ENCODE assay signal across 9 mouse cellular contexts in the genomic region with DNA sequence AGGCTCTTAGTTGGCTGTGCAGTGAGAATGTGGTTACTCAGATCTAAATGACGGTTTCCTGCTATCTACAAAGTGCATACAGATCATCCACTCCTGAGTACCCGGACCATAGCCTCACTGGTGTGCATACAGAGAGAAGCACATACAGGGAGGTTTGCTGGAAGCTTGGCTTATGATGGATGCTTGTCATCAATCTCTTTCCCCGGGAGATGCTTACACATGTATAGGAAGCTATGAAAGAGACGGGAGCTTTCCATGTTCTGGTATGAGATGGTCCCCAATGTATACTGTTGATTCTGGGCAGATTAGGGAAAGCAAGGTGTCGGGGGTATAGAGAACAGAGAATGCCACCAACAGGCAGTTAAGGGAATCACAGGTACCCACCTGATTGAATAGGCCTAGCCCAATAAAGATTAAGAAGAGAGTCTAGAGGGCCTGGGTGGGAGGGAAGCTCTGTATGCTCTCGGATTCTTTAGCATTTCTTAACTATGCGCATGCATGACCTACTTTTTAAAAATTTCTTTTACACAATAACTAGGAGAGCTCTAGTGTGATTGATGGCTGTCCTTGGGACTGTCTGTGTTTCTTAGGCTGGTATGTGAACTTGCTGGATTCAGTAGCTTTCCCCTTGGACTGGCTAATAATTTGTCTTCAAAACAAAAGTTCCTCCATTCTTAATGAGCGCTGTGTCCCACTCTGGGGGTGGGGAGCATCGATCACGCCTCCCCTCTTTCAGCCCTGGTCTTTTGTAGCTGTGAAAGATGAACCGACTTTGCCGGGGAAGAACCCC. TPM values are rescaled to one million over a fixed set of nuclear protein-coding genes. Genes with fewer than 3 reads are reported as not detected.
DNase-seq lines count a peak whose midpoint lies in the region; ATAC-seq and TF ChIP-seq lines count a peak whose summit lies in the region.
"Had no signal": no experiment of that assay in that cellular context is flagged by ENCODE, and none has a peak within 500 bp of the region (broad histone marks: within the 10 kb centered on the region; RNA-seq: fewer than 3 reads in every experiment).

No protein-coding gene starts in this region.

- H3K4me2 ChIP-seq in midbrain, postnatal 0 days (ENCODE audit: low read depth, low read length, poor library complexity, severe bottlenecking): no peak overlapping the region
- no peak overlapping the region for H3K4me2 ChIP-seq in midbrain, embryonic 16.5 days (ENCODE audit: low read length)

- TF ChIP-seq EP300 in heart, adult 2 months (IDR thresholded peaks at IDR 0.05; ENCODE audit: insufficient read depth, low read depth, low read length): no peak

- H3K4me3 ChIP-seq in heart, adult 2 months: no peak overlapping the region
- H3K4me3 ChIP-seq in midbrain, postnatal 0 days (ENCODE audit: low read depth, low read length): no peak overlapping the region
- H3K4me3 ChIP-seq in midbrain, embryonic 16.5 days (ENCODE audit: low read depth, low read length): no peak overlapping the region
- H3K4me3 ChIP-seq: heart, embryonic 10.5 days had no signal

- intact Hi-C loops in heart, adult 2 months (cut with DNase I): no loop called here

- no peaks in the 10 kb centered on the region for H3K36me3 ChIP-seq in heart, adult 2 months (ENCODE audit: control insufficient read depth, insufficient read depth, low read length)
- H3K36me3 ChIP-seq in midbrain, postnatal 0 days (ENCODE audit: insufficient read depth, low read length): peaks cover 17% of the 10 kb centered on the region
- H3K36me3 ChIP-seq in midbrain, embryonic 16.5 days (ENCODE audit: control insufficient read depth, insufficient read depth, low read length): peaks cover 11% of the 10 kb centered on the region

- H3K4me1 ChIP-seq in heart, adult 2 months (ENCODE audit: control insufficient read depth, insufficient read depth, low read length): no peaks in the 10 kb centered on the region
- H3K4me1 ChIP-seq in midbrain, postnatal 0 days (ENCODE audit: insufficient read depth, low read length): no peaks in the 10 kb centered on the region
- H3K4me1 ChIP-seq in midbrain, embryonic 16.5 days (ENCODE audit: control insufficient read depth, insufficient read depth, low read length): no peaks in the 10 kb centered on the region

- H3K79me2 ChIP-seq in heart, adult 2 months (replicated peaks; ENCODE audit: control insufficient read depth, insufficient read depth, low read length): no peaks in the 10 kb centered on the region

- TF ChIP-seq POLR2A in heart, adult 2 months (IDR thresholded peaks at IDR 0.05; ENCODE audit: insufficient read depth, low read depth, low read length): no peak
- no peak for TF ChIP-seq POLR2A in brain, embryonic 14.5 days (IDR thresholded peaks at IDR 0.05; ENCODE audit: borderline replicate concordance, extremely low read depth, insufficient read depth, insufficient read length, poor library complexity, severe bottlenecking)

- peak; percentile 32 for TF ChIP-seq CTCF in heart, adult 2 months (IDR thresholded peaks at IDR 0.05)
- peak; percentile 50 for TF ChIP-seq CTCF in midbrain, postnatal 0 days (IDR thresholded peaks at IDR 0.05)
- TF ChIP-seq CTCF in brain, embryonic 14.5 days (IDR thresholded peaks at IDR 0.05; ENCODE audit: borderline replicate concordance, extremely low read depth, insufficient read depth, insufficient read length): peak; percentile 32; the same call in 1 of the 2 replicates

- no peak overlapping the region for H3K27ac ChIP-seq in heart, adult 2 months
- H3K27ac ChIP-seq in midbrain, postnatal 0 days (ENCODE audit: low read depth, low read length): no peak overlapping the region
- H3K27ac ChIP-seq in midbrain, embryonic 16.5 days (ENCODE audit: low read length): no peak overlapping the region
- H3K27ac ChIP-seq: heart, embryonic 10.5 days had no signal

- 0 out of 2 replicates have a peak, but pooled peaks have one; percentile 8 for ATAC-seq in midbrain, postnatal 0 days (ENCODE audit: low FRiP score)
- ATAC-seq in midbrain, embryonic 16.5 days: no peak

- no peaks in the 10 kb centered on the region for H3K9me3 ChIP-seq in midbrain, postnatal 0 days (ENCODE audit: low read length)
- H3K9me3 ChIP-seq in midbrain, embryonic 16.5 days (replicated peaks; ENCODE audit: control insufficient read depth, low read length, poor library complexity, severe bottlenecking): no peaks in the 10 kb centered on the region
- H3K9me3 ChIP-seq: heart, embryonic 10.5 days had no signal

- 81% methylated on average over 12 of the region's 12 CpGs for WGBS in heart, adult 2 months
- WGBS in midbrain, postnatal 0 days: 73% methylated on average over 12 of the region's 12 CpGs
- 77% methylated on average over 12 of the region's 12 CpGs for whole genome bisulfite sequencing in midbrain, embryonic 16.5 days

- no peaks in the 10 kb centered on the region for H3K27me3 ChIP-seq in heart, adult 2 months (ENCODE audit: control insufficient read depth, insufficient read depth, low read length)
- H3K27me3 ChIP-seq in midbrain, postnatal 0 days (ENCODE audit: insufficient read depth, low read length): no peaks in the 10 kb centered on the region
- no peaks in the 10 kb centered on the region for H3K27me3 ChIP-seq in midbrain, embryonic 16.5 days (ENCODE audit: control insufficient read depth, insufficient read depth, low read depth, low read length)

- no peak overlapping the region for H3K9ac ChIP-seq in heart, adult 2 months (ENCODE audit: low read depth, low read length)
- no peak overlapping the region for H3K9ac ChIP-seq in midbrain, postnatal 0 days (replicated peaks; ENCODE audit: low read length, poor library complexity, severe bottlenecking)
- no peak overlapping the region for H3K9ac ChIP-seq in midbrain, embryonic 16.5 days (ENCODE audit: low read depth, low read length)

- no peak for DNase-seq in heart, adult 2 months
- DNase-seq in heart, postnatal 4 days: no peak
- DNase-seq in midbrain, postnatal 0 days (ENCODE audit: low spot score): peak; percentile 37
- no peak for DNase-seq in brain, embryonic 14.5 days (ENCODE audit: low read depth)
- no peak for DNase-seq in testis, postnatal 14 days (ENCODE audit: low spot score)
- DNase-seq in right cerebral cortex, postnatal 10 days (ENCODE audit: low spot score in 2 of 2): no peak
- DNase-seq: right cerebral cortex, postnatal 14 days had no signal

RNA-seq across cellular contexts. Expression of gene Mrpl35, which starts 56.7 kb away (rescaled TPM):
- total RNA-seq in heart, adult 2 months (2021): 10 to 100 TPM; 48.2 to 49.0 TPM
- 14.3 and 23.9 TPM in 2 replicates for polyA plus RNA-seq in heart, adult 2 months (2012; rRNA removed)
- 10 to 100 TPM; 43.7 to 50.6 TPM for total RNA-seq in heart, postnatal 4 days (2021)
- total RNA-seq in midbrain, postnatal 0 days (2014; rRNA removed): 6.8 and 9.5 TPM in 2 replicates
- 45.6 and 46.2 TPM in 2 replicates for polyA plus RNA-seq in midbrain, postnatal 0 days (2015; fragmentation: Nextera tagmentation; extraction: Ambion mirVana)
- polyA plus RNA-seq in midbrain, embryonic 16.5 days (2015; fragmentation: Nextera tagmentation; extraction: Ambion mirVana): 36.1 and 39.4 TPM in 2 replicates
- 11.9 and 13.2 TPM in 2 replicates for polyA plus RNA-seq in brain, embryonic 14.5 days (2012; rRNA removed)
